Mouse (Mus musculus) CH12.LX (cell line): ENCODE measurements around the gene Olfm3. TPM values are rescaled to one million over a fixed set of nuclear protein-coding genes. Genes with fewer than 3 reads are reported as not detected.

Source experiments
- DNase-seq: peaks from one replicate; pipeline ENCODE4 v3.0.0-alpha.2; 2013; ENCODE audit errors: extremely low read depth
- H3K27ac ChIP-seq: 2 replicates; pipeline ENCODE4 v1.5.1; 2012; ENCODE audit warnings: low read depth, mild to moderate bottlenecking, control low read depth, moderate library complexity; ENCODE audit not compliant: insufficient read depth
- H3K27me3 ChIP-seq: replicated peaks from 2 replicates; pipeline ENCODE3; 2012; ENCODE audit warnings: inconsistent platforms
- H3K36me3 ChIP-seq, 2 experiments: replicated peaks in 1 of 2; 2 replicates each; pipeline versions ENCODE3 to v1.6.1; 2012; ENCODE audit warnings: inconsistent platforms in 1 of 2, low read length in 1 of 2, mild to moderate bottlenecking in 1 of 2, mixed read lengths in 1 of 2, moderate library complexity in 1 of 2; ENCODE audit not compliant: control insufficient read depth in 1 of 2, insufficient read depth in 1 of 2
- H3K4me1 ChIP-seq, 2 experiments: 2 replicates each; pipeline ENCODE4 v1.6.1; 2012; ENCODE audit warnings: inconsistent platforms in 1 of 2, moderate library complexity in 1 of 2; ENCODE audit not compliant: insufficient read depth in 2 of 2, control insufficient read depth in 1 of 2
- H3K4me2 ChIP-seq: 2 replicates; pipeline ENCODE4 v1.6.1; 2012; ENCODE audit warnings: low read depth, mild to moderate bottlenecking, control low read depth; ENCODE audit not compliant: poor library complexity, insufficient read depth, severe bottlenecking
- H3K4me3 ChIP-seq, 3 experiments: fragments of 150-350 bp in 1 of 3; sonication (generic) in 1 of 3; replicated peaks in 1 of 3; 2 replicates each; pipeline versions ENCODE3 to v1.5.1; 2011 to 2012; ENCODE audit warnings: low read depth in 2 of 3, low read length in 2 of 3, mild to moderate bottlenecking in 2 of 3, moderate library complexity in 2 of 3, control low read depth in 1 of 3, improper control_type of control experiment in 1 of 3, inconsistent platforms in 1 of 3, mixed read lengths in 1 of 3; ENCODE audit not compliant: poor library complexity in 1 of 3
- H3K79me2 ChIP-seq: replicated peaks from 2 replicates; pipeline ENCODE4 v1.6.1; 2012; ENCODE audit warnings: mild to moderate bottlenecking, moderate library complexity; ENCODE audit not compliant: control insufficient read depth, poor library complexity, insufficient read depth, severe bottlenecking; ENCODE audit errors: extremely low read depth
- H3K9ac ChIP-seq: 2 replicates; pipeline ENCODE4 v1.6.1; 2012; ENCODE audit warnings: low read depth, mild to moderate bottlenecking, control low read depth, moderate library complexity; ENCODE audit not compliant: insufficient read depth
- H3K9me3 ChIP-seq: replicated peaks from 2 replicates; pipeline ENCODE3; 2012; ENCODE audit warnings: low read length, inconsistent platforms, mixed read lengths
- BHLHE40 ChIP-seq: IDR thresholded peaks from 2 replicates; pipeline ENCODE4 v1.6.1; 2011; ENCODE audit warnings: mild to moderate bottlenecking, low read depth, low read length, improper control_type of control experiment
- CHD1 ChIP-seq: IDR thresholded peaks from 2 replicates; pipeline ENCODE4 v1.6.1; 2012; ENCODE audit warnings: low read depth, low read length, improper control_type of control experiment, inconsistent platforms
- ELF1 ChIP-seq: IDR thresholded peaks from 2 replicates; pipeline ENCODE4 v1.6.1; 2014; ENCODE audit warnings: low read depth, mild to moderate bottlenecking, inconsistent platforms, low read length, improper control_type of control experiment
- EP300 ChIP-seq: IDR thresholded peaks from 2 replicates; pipeline ENCODE4 v1.6.1; 2011; ENCODE audit warnings: low read length, improper control_type of control experiment
- ETS1 ChIP-seq: conservative IDR thresholded peaks from 2 replicates; pipeline ENCODE4 v1.6.1; 2012; ENCODE audit warnings: low read depth, mild to moderate bottlenecking, inconsistent platforms, low read length, improper control_type of control experiment, moderate library complexity
- HCFC1 ChIP-seq: IDR thresholded peaks from 2 replicates; pipeline ENCODE4 v1.6.1; 2012; ENCODE audit warnings: low read depth, mild to moderate bottlenecking, inconsistent platforms, low read length, improper control_type of control experiment
- IRF4 ChIP-seq: IDR thresholded peaks from 2 replicates; pipeline ENCODE4 v1.6.1; 2014; ENCODE audit warnings: low read depth, mild to moderate bottlenecking, inconsistent platforms, low read length, improper control_type of control experiment
- JUN ChIP-seq: IDR thresholded peaks from 2 replicates; pipeline ENCODE4 v1.6.1; 2011; ENCODE audit warnings: low read depth, mild to moderate bottlenecking, low read length, improper control_type of control experiment, moderate library complexity; ENCODE audit not compliant: insufficient read depth
- JUND ChIP-seq: conservative IDR thresholded peaks from 2 replicates; pipeline ENCODE4 v1.6.1; 2011; ENCODE audit warnings: low read depth, low read length, improper control_type of control experiment
- MAX ChIP-seq: IDR thresholded peaks from 2 replicates; pipeline ENCODE4 v1.6.1; 2011; ENCODE audit warnings: low read length, improper control_type of control experiment
- MAZ ChIP-seq: IDR thresholded peaks from 2 replicates; pipeline ENCODE4 v1.6.1; 2012; ENCODE audit warnings: low read depth, mild to moderate bottlenecking, inconsistent platforms, low read length, improper control_type of control experiment, moderate library complexity
- MXI1 ChIP-seq: IDR thresholded peaks from 2 replicates; pipeline ENCODE4 v1.6.1; 2011; ENCODE audit warnings: mild to moderate bottlenecking, low read depth, low read length, improper control_type of control experiment
- NELFE ChIP-seq: IDR thresholded peaks from 2 replicates; pipeline ENCODE4 v1.6.1; 2011; ENCODE audit warnings: low read depth, low read length, improper control_type of control experiment
- PAX5 ChIP-seq: IDR thresholded peaks from 2 replicates; pipeline ENCODE4 v1.6.1; 2012; ENCODE audit warnings: low read length, inconsistent platforms, mixed read lengths
- POLR2A ChIP-seq: IDR thresholded peaks from 2 replicates; pipeline ENCODE4 v1.6.1; 2011; ENCODE audit warnings: low read depth, mild to moderate bottlenecking, improper control_type of control experiment, low read length
- RAD21 ChIP-seq: IDR thresholded peaks from 2 replicates; pipeline ENCODE4 v1.6.1; 2011; ENCODE audit warnings: low read depth, mild to moderate bottlenecking, low read length, improper control_type of control experiment, moderate library complexity
- RCOR1 ChIP-seq: conservative IDR thresholded peaks from 2 replicates; pipeline ENCODE4 v1.6.1; 2012; ENCODE audit warnings: low read depth, mild to moderate bottlenecking, inconsistent platforms, low read length, improper control_type of control experiment
- SIN3A ChIP-seq: IDR thresholded peaks from 2 replicates; pipeline ENCODE4 v1.6.1; 2012; ENCODE audit warnings: low read length, improper control_type of control experiment, inconsistent platforms
- SMC3 ChIP-seq: IDR thresholded peaks from 2 replicates; pipeline ENCODE4 v1.6.1; 2011; ENCODE audit warnings: low read depth, low read length, improper control_type of control experiment
- TBP ChIP-seq: conservative IDR thresholded peaks from 2 replicates; pipeline ENCODE4 v1.6.1; 2011; ENCODE audit warnings: low read depth, low read length, improper control_type of control experiment
- UBTF ChIP-seq: IDR thresholded peaks from 2 replicates; pipeline ENCODE4 v1.6.1; 2012; ENCODE audit warnings: low read depth, mild to moderate bottlenecking, inconsistent platforms, low read length, improper control_type of control experiment, moderate library complexity
- USF1 ChIP-seq: IDR thresholded peaks from 2 replicates; pipeline ENCODE4 v1.6.1; 2014; ENCODE audit warnings: low read depth, mild to moderate bottlenecking, inconsistent platforms, low read length, improper control_type of control experiment
- USF2 ChIP-seq: conservative IDR thresholded peaks from 2 replicates; pipeline ENCODE4 v1.6.1; 2011; ENCODE audit warnings: low read depth, low read length, improper control_type of control experiment
- ZC3H11A ChIP-seq: IDR thresholded peaks from 2 replicates; pipeline ENCODE4 v1.6.1; 2012; ENCODE audit warnings: low read depth, mild to moderate bottlenecking, inconsistent platforms, low read length, improper control_type of control experiment
- ZKSCAN1 ChIP-seq: IDR thresholded peaks from 2 replicates; pipeline ENCODE4 v1.6.1; 2012; ENCODE audit warnings: low read depth, inconsistent platforms, low read length, improper control_type of control experiment, borderline replicate concordance
- ZMIZ1 ChIP-seq: IDR thresholded peaks from 2 replicates; pipeline ENCODE4 v1.6.1; 2012; ENCODE audit warnings: low read depth, mild to moderate bottlenecking, inconsistent platforms, low read length, improper control_type of control experiment
- dilution Hi-C: fragments of 300-500 bp; cut with MboI; formaldehyde crosslinking; loops from 2 replicates; pipeline ENCODE4 v1.14.3; 2020; ENCODE audit warnings: low sequenced_read_pairs; ENCODE audit not compliant: extremely low pct_unique_long_range_greater_than_20kb, extremely low pct_ligation_motif_present
- in situ Hi-C: fragments of 300-500 bp; cut with MboI; formaldehyde crosslinking; loops from 3 replicates; pipeline ENCODE4 v1.14.3; 2019; ENCODE audit warnings: low sequenced_read_pairs, low pct_ligation_motif_present, low pct_unique_long_range_greater_than_20kb, mixed read lengths
- polyA plus RNA-seq: library from polyadenylated mRNA; unstranded; fragments of >175 nt; gene quantifications from 2 replicates; pipeline ENCODE4 v1.2.1, GENCODE M21; 2012; ENCODE audit warnings: low read depth; ENCODE audit not compliant: insufficient read length
- total RNA-seq, 2 experiments: library from RNA; depleted of rRNA; stranded (reverse); fragments of 300-350 nt in 1 of 2; fragments of >200 nt in 1 of 2; gene quantifications; 2 replicates each; pipeline ENCODE4 v1.2.3; 2012 to 2014

The Olfm3 gene
- total and polyA plus RNA-seq, 3 experiments: not detected

DNA sequence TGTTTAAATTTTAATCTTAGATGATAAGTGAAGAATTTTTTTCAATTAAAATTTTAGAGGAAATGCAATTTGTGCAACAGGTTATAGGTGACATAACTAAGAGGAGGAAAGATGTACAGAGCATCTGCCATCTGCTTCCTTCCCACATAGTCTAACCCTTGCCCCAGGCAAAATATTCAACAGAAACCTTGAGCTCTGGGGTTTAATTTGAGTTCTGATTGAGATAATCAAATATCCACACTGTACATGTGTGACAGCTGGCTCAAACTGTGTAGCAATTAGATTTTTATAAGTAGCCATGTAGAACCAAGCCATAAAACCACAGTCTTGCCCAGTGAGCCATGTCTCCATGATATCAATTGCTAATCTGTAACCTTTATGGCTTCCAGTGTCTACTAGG is 179.1 kb downstream of the Olfm3 start:
- Histone ChIP-seq H3K36me3 (no peaks in the 10 kb centered on the region), H3K79me2 (no peaks in the 10 kb centered on the region), H3K9ac (no peak overlapping the region)
- dilution Hi-C loops: no loop called here
- no peak for TF ChIP-seq NELFE
- TF ChIP-seq ZKSCAN1: no peak
- no peak for TF ChIP-seq EP300
- no peak for TF ChIP-seq BHLHE40
- no peak for TF ChIP-seq SMC3
- TF ChIP-seq JUND: no peak
- TF ChIP-seq ELF1: no peak
- TF ChIP-seq SIN3A: no peak
- no peak for TF ChIP-seq ZMIZ1
- no peak for TF ChIP-seq CHD1
- no peak for TF ChIP-seq PAX5
- TF ChIP-seq RCOR1: no peak
- no peak for TF ChIP-seq POLR2A
- no peak for TF ChIP-seq USF1
- TF ChIP-seq MAX: no peak
- no peak for TF ChIP-seq IRF4
- TF ChIP-seq, all 38 proteins: peak for 0
- no peaks in the 10 kb centered on the region for H3K4me1 ChIP-seq
- H3K27me3 ChIP-seq: no peaks in the 10 kb centered on the region
- DNase-seq: no peak
- no peak overlapping the region for H3K27ac ChIP-seq
- H3K4me2 ChIP-seq: no peak overlapping the region
- H3K4me3 ChIP-seq: no peak overlapping the region
- no peaks in the 10 kb centered on the region for H3K9me3 ChIP-seq
- in situ Hi-C loops: no loop called here

DNA sequence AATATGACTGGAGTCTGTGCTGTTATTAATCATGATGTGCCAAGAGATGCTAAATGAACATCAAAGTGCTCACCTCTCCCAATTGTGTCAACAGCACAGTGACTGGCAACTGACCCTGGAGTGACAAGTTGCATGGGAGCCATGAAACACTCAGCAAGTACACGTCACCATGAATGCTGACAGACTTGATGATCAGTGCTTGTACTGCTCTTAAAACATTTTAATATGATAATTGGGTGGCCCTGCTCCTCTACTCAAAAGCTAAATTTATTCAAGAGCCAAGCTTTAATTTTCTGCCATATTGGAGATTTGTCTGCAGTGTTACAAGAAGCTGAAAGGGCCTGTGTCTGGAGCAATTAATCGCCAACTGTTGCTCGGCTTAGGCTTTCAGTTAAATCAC is 184.4 kb downstream of the Olfm3 start:
- H3K9ac ChIP-seq: no peak overlapping the region
- in situ Hi-C loops: no loop called here
- dilution Hi-C loops: no loop called here
- H3K9me3 ChIP-seq: no peaks in the 10 kb centered on the region
- no peak for DNase-seq
- H3K4me1 ChIP-seq: no peaks in the 10 kb centered on the region
- no peak overlapping the region for H3K4me2 ChIP-seq
- no peaks in the 10 kb centered on the region for H3K27me3 ChIP-seq
- H3K4me3 ChIP-seq: no peak overlapping the region
- H3K36me3 ChIP-seq: no peaks in the 10 kb centered on the region
- H3K79me2 ChIP-seq: no peaks in the 10 kb centered on the region
- TF ChIP-seq RAD21 (no peak), USF2 (no peak), ETS1 (no peak), ELF1 (no peak), IRF4 (no peak), MAZ (no peak), ZC3H11A (no peak), JUN (no peak), ZMIZ1 (no peak), HCFC1 (no peak), PAX5 (no peak), CHD1 (no peak), MXI1 (no peak), TBP (no peak), UBTF (no peak)
- no peak overlapping the region for H3K27ac ChIP-seq
